Mouse (Mus musculus) kidney, adult 8-10 months (tissue): ENCODE data around the gene Gfi1.

Source experiments
- DNase-seq, 2 experiments: peaks; one replicate each; pipeline ENCODE4 v3.0.0; 2022

Gene Gfi1

DNA sequence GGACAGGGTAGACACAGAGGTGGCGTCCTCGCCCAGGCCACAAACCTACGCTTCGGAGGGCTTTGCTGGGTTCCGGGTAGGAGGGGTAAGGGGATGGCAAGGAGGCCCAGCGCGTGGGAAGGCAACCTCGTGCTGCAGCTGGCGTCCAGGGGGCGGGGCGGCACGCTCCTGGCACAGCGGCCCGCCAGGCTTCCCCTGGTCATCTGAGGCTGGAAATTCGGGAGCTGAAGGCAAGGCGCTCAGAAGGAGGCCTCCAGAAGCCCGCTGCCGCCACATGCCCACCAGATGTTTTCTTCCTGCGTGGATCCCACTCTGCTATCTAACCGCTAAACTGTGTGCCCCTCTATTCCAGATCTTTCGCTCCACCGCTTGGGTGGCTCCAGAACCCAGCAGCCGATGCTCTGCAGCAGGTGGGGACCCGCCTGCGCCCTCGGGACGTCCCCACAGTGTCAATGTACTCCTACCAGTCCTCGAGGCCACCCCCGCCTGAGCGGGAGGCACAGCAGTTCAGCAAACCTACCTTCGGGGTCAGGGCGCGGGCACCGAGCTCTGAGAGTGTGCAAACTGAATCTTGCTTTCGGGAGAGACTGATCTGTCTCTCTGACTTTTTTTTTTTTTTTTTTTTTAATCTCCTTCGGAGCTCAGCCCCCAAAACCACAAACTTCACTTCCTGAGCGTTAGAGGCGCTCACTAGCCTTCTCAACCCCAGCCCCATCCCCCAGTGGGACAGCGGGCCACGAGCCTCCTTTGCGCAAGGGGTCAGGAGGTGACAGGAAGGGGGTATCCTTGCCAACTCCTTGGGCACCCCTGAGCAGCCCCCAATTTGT, at the start of gene Gfi1:
Gene Gfi1 (minus strand): TSS at position 602 of the 827 bp plus-strand sequence.
- DNase-seq: no peak

GRCm38 (mm10) chr5:107772049-107772448, 46.2 kb upstream of the Gfi1 start:
- DNase-seq: no peak

GRCm38 (mm10) chr5:107768224-107768623, 42.4 kb upstream of the Gfi1 start:
- no peak for DNase-seq

- no peak for DNase-seq
Measured at GRCm38 (mm10) chr5:107765946-107766345, 40.1 kb upstream of the Gfi1 start.

GRCm38 (mm10) chr5:107764486-107764885, 38.6 kb upstream of the Gfi1 start:
- no peak for DNase-seq

- no peak for DNase-seq
Measured at GRCm38 (mm10) chr5:107763674-107764073, 37.8 kb upstream of the Gfi1 start.

- DNase-seq: no peak
Measured at GRCm38 (mm10) chr5:107759121-107759520, 33.3 kb upstream of the Gfi1 start.

GRCm38 (mm10) chr5:107756072-107756471, 30.2 kb upstream of the Gfi1 start:
- DNase-seq: no peak

DNA sequence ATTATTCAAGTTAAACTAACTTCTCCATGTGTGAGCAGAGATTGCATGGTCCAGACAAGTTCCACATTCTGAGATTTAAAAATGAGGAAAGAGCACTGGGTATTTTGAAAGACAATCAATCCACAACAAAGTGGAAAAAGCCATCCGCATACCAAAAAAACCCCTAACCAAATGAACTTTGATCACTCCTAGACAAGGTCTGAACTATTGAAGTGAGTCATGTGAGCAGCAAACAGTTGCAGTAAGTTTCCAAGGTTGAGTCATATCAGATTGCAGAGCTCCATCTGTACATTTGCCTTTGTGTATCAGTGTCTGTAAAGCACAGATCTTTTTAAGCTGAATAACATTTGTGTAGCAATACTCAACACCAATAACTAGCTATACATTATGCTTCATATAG, 28.9 kb upstream of the Gfi1 start:
- DNase-seq: no peak

GRCm38 (mm10) chr5:107753656-107754055, 27.8 kb upstream of the Gfi1 start:
- no peak for DNase-seq

GRCm38 (mm10) chr5:107749229-107749916, 23.5 kb upstream of the Gfi1 start:
- no peak for DNase-seq

DNA sequence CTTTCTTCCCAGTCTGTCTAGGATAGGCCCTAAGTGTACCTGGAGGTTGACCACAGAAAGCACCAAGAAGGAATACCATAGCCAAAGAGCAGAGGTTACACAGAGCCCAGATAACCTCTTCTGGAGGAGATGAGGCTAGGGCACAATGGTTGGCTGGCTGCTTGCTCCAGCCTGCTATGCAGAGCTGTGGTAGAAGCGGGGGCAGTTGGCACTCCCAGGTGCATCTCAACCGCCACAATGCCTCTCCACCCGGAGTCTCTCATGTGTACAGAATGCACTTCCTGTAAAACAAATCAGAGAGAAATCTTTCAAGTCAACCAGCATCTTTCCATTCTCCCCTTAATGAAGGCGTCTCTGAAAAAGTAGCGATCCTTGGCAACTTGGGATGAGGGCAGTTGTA, 13.2 kb upstream of the Gfi1 start:
- no peak for DNase-seq

DNA sequence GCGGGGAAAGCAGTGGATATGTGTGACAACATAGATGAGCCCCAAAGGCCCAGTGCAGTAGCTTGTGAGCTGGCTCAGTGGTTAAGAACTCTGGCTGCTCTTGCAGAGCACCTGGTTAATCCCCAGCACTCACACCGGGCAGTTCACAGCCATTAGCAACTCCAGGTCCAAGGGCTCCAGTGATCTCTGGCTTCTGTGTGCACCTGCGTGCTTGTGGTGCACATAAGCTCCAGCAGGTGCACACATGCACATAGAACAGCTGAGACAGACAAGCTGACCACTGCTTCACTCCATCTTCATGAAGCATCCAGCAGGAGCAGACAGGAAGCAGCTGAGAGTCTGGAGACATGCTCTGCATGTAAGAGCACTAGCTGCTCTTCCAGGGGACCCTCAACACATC, 12.5 kb upstream of the Gfi1 start:
- no peak for DNase-seq

DNA sequence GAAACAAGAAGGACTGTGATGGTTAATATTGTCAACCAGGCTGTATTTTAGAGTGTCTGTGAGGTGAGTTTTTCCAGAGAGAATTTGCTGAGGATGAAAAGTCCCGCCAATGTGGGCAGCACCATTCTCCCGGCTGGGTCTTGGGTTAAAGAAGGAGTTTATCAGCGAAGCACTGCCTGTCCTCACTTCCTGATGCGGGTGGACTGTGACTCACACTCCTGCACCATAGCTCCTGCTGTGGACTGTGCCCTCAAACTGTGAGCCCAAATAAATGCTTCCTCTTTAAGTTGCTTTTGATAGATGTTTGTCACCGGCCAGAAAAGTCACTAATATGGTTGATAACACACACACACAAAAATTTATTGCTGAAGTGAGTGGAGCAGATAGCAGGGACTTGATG, 10.3 kb upstream of the Gfi1 start:
- no peak for DNase-seq

GRCm38 (mm10) chr5:107731844-107732243, 6.0 kb upstream of the Gfi1 start:
- no peak for DNase-seq

GRCm38 (mm10) chr5:107731408-107731807, 5.6 kb upstream of the Gfi1 start:
- no peak for DNase-seq

- no peak for DNase-seq
Measured at GRCm38 (mm10) chr5:107727007-107727402, 1.2 kb upstream of the Gfi1 start.

- no peak for DNase-seq
Measured at GRCm38 (mm10) chr5:107726281-107727006, 608 bp upstream of the Gfi1 start.

DNA sequence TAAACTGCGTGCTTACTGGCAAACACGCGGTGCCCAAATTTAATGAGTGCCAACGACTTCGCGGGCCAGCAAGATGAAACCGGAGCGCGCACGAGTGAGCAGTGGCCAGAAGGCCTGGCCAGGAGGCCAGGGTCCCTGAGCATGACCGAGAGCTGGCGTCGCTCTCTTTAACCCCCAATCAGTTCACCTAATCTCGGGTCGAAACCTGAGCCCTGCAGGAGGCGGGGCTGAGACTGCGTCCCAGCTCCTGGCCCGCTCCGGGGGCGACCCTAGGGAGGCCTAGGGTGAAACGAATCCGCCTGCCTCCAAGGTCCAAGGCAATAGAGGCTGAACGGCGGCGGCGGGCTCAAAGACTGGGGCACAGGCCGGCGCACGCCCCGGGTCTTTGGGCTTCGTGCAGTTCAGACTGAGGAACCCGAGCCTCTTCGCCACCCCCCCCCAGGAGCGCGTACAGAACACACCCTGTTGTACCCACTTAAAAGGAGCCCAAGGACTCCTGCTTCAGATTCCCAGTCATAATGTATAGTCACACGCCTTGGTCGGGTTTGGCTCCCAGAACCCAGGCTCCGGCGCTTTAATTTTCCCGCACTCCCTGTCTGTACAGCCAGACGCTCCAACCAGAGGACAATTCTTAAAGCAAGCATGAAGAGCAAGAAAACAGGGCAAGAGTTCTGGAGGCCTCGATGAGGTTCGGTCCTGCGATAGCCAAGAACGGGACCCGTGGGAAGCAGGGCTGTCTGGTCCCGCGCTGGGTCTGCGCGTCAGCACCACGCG, 988 bp downstream of the Gfi1 start:
- DNase-seq: no peak

DNA sequence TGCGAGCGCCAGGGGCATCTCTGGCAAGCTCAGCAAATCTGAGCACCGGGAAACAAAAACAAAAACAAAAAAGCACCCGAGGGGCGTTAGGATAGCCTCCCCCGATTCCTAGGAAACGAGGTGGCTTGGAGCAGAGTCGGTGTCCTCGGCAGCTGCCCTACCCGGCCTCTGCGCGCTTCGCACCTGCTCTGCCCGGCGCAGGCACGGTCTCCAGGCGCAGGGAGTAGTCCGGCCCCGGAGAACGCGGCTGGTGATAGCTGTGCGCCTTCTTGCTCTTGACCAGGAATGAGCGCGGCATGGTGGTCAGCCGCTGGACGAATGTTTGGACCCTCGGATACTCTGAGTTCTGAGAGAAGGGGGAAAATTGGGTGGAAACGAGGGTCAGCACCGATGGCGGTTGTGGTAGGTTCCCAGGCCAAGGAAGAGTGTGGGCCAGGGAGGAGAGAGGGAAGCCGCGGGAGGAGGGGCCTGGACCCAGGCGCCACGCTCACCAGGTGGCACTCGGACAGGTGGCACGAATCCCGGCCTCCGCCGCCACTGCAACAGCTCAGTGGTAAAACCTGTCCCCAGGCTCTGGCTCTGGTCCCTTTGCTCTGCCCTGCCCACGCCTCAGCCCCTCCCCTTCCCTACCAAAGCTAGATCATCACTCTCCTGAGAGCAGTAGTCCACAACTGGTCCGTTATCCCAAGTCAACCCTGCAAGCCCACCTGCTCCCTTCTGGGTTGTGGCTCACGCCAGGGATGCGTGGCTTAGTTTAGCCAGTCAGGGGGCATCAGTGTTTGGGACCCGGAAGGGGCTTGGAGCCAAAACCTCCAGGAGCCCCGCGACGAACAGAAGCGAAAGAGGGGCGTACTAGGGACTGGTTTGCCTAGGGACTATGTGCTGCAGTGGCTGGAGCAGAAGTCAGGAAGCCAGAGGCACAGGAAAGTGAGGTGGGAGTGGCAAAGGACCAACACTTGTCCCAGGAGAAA, 2.0 kb downstream of the Gfi1 start:
- DNase-seq: no peak

DNA sequence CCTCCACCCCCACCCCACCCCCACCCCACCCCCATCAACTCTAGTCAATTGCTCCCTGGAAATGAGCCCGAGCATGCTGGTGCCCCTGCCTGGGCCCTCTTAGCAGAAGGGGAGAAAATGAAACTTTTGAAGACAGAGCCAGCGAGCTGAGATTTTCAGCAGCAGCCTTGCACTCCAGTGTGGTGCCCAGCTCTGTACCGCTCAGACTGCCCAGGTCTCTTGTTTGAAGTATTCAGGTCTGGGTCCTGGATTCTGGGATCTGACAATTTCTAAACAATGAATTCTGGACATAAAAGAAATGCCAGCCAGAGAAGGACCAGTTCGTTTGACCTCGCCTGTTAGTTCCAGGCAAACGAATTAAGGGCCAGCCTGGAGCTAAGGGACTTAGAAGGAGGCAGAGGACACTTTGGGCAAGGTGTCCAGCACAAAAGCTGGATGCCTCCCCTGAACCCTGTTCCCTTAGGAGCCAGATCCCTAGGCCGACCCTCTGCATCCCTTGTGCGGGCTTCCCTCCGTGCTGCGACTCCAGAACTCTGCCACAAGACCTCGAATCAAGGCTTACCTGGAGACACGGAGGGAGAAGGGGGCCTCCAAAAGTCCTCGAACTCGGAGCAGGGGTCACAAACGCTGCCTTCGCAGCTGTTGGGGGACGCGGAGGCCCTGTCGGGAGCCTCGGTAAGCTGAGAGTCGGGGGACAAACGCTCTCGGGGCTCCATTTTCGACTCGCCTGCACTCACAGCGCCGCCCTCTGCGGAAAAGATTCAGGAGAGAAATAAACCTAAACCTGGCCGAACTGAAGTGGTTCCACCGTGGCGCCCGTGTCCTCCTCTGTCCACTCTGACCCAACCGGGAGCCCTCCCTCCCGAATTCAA, 2.9 kb downstream of the Gfi1 start:
- DNase-seq: no peak
